Comparison of ENCODE assay signal across 8 mouse cellular contexts in genomic region chr7:44896499-44896898, GRCm38 (mm10). TPM values are rescaled to one million over a fixed set of nuclear protein-coding genes. Genes with fewer than 3 reads are reported as not detected.
DNase-seq lines count a peak whose midpoint lies in the region; ATAC-seq and TF ChIP-seq lines count a peak whose summit lies in the region.

No protein-coding gene starts in this region.

- WGBS in cerebellum, adult 2 months: 12% methylated on average over 10 of the region's 10 CpGs
- 25% methylated on average over 10 of the region's 10 CpGs for WGBS in forebrain, postnatal 0 days
- WGBS in liver, embryonic 12.5 days (ENCODE audit: insufficient replicate concordance): 50% methylated on average over 10 of the region's 10 CpGs

- TF ChIP-seq CTCF in cerebellum, adult 2 months (IDR thresholded peaks at IDR 0.05; ENCODE audit: borderline replicate concordance, insufficient read depth, low read depth, low read length): no peak
- no peak for TF ChIP-seq CTCF in forebrain, postnatal 0 days (IDR thresholded peaks at IDR 0.05; ENCODE audit: low read depth)

- TF ChIP-seq POLR2A in cerebellum, adult 2 months (IDR thresholded peaks at IDR 0.05; ENCODE audit: borderline replicate concordance, insufficient read depth, low read length): no peak

- H3K4me3 ChIP-seq in cerebellum, adult 2 months (replicated peaks; ENCODE audit: insufficient read depth, low read depth, low read length): peak overlapping the region; percentile 66
- peak overlapping the region; percentile 62 for H3K4me3 ChIP-seq in forebrain, postnatal 0 days (ENCODE audit: low read depth, low read length)
- H3K4me3 ChIP-seq in liver, embryonic 12.5 days: peak overlapping the region; percentile 60

- peaks cover 19% of the 10 kb centered on the region for H3K36me3 ChIP-seq in forebrain, postnatal 0 days (ENCODE audit: insufficient read depth)
- peaks cover 31% of the 10 kb centered on the region for H3K36me3 ChIP-seq in liver, embryonic 12.5 days

- DNase-seq in cerebellum, adult 2 months: peak in 1 of 2 experiments; percentile 33
- no peak for DNase-seq in cerebellum, adult 18-20 months
- peak; percentile 20 for DNase-seq in 3T3-L1 (ENCODE audit: low read depth, low spot score)
- no peak for DNase-seq in forebrain, postnatal 0 days
- no peak for DNase-seq in ovary, postnatal 36 days (ENCODE audit: low spot score)
- no peak for DNase-seq in right cerebral cortex, adult 2 months (ENCODE audit: low spot score in 2 of 2)
- DNase-seq in layer of hippocampus, postnatal 36 days: no peak

- peak overlapping the region; percentile 71 for H3K4me2 ChIP-seq in forebrain, postnatal 0 days (ENCODE audit: low read depth)
- H3K4me2 ChIP-seq in liver, embryonic 12.5 days: peak overlapping the region; percentile 80

- H3K9me3 ChIP-seq in forebrain, postnatal 0 days (ENCODE audit: low read length): no peaks in the 10 kb centered on the region
- H3K9me3 ChIP-seq in liver, embryonic 12.5 days (replicated peaks): no peaks in the 10 kb centered on the region

- H3K27me3 ChIP-seq in cerebellum, adult 2 months (ENCODE audit: control insufficient read depth, insufficient read depth, low read length): no peaks in the 10 kb centered on the region
- H3K27me3 ChIP-seq in forebrain, postnatal 0 days (ENCODE audit: insufficient read depth, low read length): no peaks in the 10 kb centered on the region
- no peaks in the 10 kb centered on the region for H3K27me3 ChIP-seq in liver, embryonic 12.5 days (replicated peaks)

- H3K27ac ChIP-seq in cerebellum, adult 2 months (ENCODE audit: insufficient read depth, low read length): peak overlapping the region; percentile 14; the same call in 1 of the 2 replicates
- peak overlapping the region; percentile 92 for H3K27ac ChIP-seq in forebrain, postnatal 0 days (ENCODE audit: low read depth, low read length)
- peak overlapping the region; percentile 58 for H3K27ac ChIP-seq in liver, embryonic 12.5 days

- H3K9ac ChIP-seq in forebrain, postnatal 0 days: peak overlapping the region; percentile 64
- peak overlapping the region; percentile 64 for H3K9ac ChIP-seq in liver, embryonic 12.5 days

- ATAC-seq in forebrain, postnatal 0 days: no peak
- no peak for ATAC-seq in liver, embryonic 12.5 days

- peaks cover 13% of the 10 kb centered on the region for H3K4me1 ChIP-seq in cerebellum, adult 2 months (ENCODE audit: control insufficient read depth, insufficient read depth, low read length)
- H3K4me1 ChIP-seq in forebrain, postnatal 0 days (ENCODE audit: insufficient read depth): peaks cover 29% of the 10 kb centered on the region
- H3K4me1 ChIP-seq in liver, embryonic 12.5 days: peaks cover 74% of the 10 kb centered on the region

RNA-seq across cellular contexts. Expression of gene Fuz, which starts 0.6 kb away (rescaled TPM):
- 29.0 and 31.9 TPM in 2 replicates for polyA plus RNA-seq in cerebellum, adult 2 months (2012; rRNA removed)
- 17.0 and 22.3 TPM in 2 replicates for total RNA-seq in forebrain, postnatal 0 days (2014; rRNA removed)
- 13.8 and 16.6 TPM in 2 replicates for polyA plus RNA-seq in forebrain, postnatal 0 days (2015; fragmentation: Nextera tagmentation; extraction: Ambion mirVana)
- polyA plus RNA-seq in liver, embryonic 12.5 days (2016; fragmentation: Nextera tagmentation; extraction: Ambion mirVana): 9.0 and 11.4 TPM in 2 replicates
- 10 to 100 TPM; 23.8 to 29.1 TPM for total RNA-seq in layer of hippocampus, postnatal 36 days (2021)

RNA-seq across cellular contexts. Expression of gene Med25, which starts 4.0 kb away (rescaled TPM):
- 105 and 117 TPM in 2 replicates for polyA plus RNA-seq in cerebellum, adult 2 months (2012; rRNA removed)
- total RNA-seq in forebrain, postnatal 0 days (2014; rRNA removed): 113 and 148 TPM in 2 replicates
- 142 and 151 TPM in 2 replicates for polyA plus RNA-seq in forebrain, postnatal 0 days (2015; fragmentation: Nextera tagmentation; extraction: Ambion mirVana)
- polyA plus RNA-seq in liver, embryonic 12.5 days (2016; fragmentation: Nextera tagmentation; extraction: Ambion mirVana): 60.4 and 61.0 TPM in 2 replicates
- 100 to 1,000 TPM in 1 of 2 experiments, 10 to 100 TPM in 1; 97.2 to 113 TPM for total RNA-seq in layer of hippocampus, postnatal 36 days (2021)

RNA-seq across cellular contexts. Expression of gene Ptov1, which starts 26.9 kb away (rescaled TPM):
- 355 and 364 TPM in 2 replicates for polyA plus RNA-seq in cerebellum, adult 2 months (2012; rRNA removed)
- 404 and 498 TPM in 2 replicates for total RNA-seq in forebrain, postnatal 0 days (2014; rRNA removed)
- polyA plus RNA-seq in forebrain, postnatal 0 days (2015; fragmentation: Nextera tagmentation; extraction: Ambion mirVana): 495 and 513 TPM in 2 replicates
- 114 and 121 TPM in 2 replicates for polyA plus RNA-seq in liver, embryonic 12.5 days (2016; fragmentation: Nextera tagmentation; extraction: Ambion mirVana)
- total RNA-seq in layer of hippocampus, postnatal 36 days (2021): 100 to 1,000 TPM; 346 to 359 TPM

RNA-seq across cellular contexts. Expression of gene Ap2a1, which starts 32.8 kb away (rescaled TPM):
- polyA plus RNA-seq in cerebellum, adult 2 months (2012; rRNA removed): 216 and 229 TPM in 2 replicates
- total RNA-seq in forebrain, postnatal 0 days (2014; rRNA removed): 140 and 175 TPM in 2 replicates
- 101 and 113 TPM in 2 replicates for polyA plus RNA-seq in forebrain, postnatal 0 days (2015; fragmentation: Nextera tagmentation; extraction: Ambion mirVana)
- 85.1 and 86.5 TPM in 2 replicates for polyA plus RNA-seq in liver, embryonic 12.5 days (2016; fragmentation: Nextera tagmentation; extraction: Ambion mirVana)
- 100 to 1,000 TPM; 295 to 305 TPM for total RNA-seq in layer of hippocampus, postnatal 36 days (2021)

RNA-seq across cellular contexts. Expression of gene Pnkp, which starts 39.6 kb away (rescaled TPM):
- 38.3 and 46.7 TPM in 2 replicates for polyA plus RNA-seq in cerebellum, adult 2 months (2012; rRNA removed)
- total RNA-seq in forebrain, postnatal 0 days (2014; rRNA removed): 30.5 and 31.0 TPM in 2 replicates
- polyA plus RNA-seq in forebrain, postnatal 0 days (2015; fragmentation: Nextera tagmentation; extraction: Ambion mirVana): 27.2 and 29.8 TPM in 2 replicates
- polyA plus RNA-seq in liver, embryonic 12.5 days (2016; fragmentation: Nextera tagmentation; extraction: Ambion mirVana): 26.1 and 26.7 TPM in 2 replicates
- 10 to 100 TPM; 27.1 to 27.2 TPM for total RNA-seq in layer of hippocampus, postnatal 36 days (2021)

Comparison
In these comparisons a context has a peak if more than half of its experiments do, and no peak if none do; other contexts are left out.
1. H3K27ac ChIP-seq: peak in every context shown above with its lines; median percentile 92 in forebrain, postnatal 0 days; 58 in liver, embryonic 12.5 days; 14 in cerebellum, adult 2 months.